Mouse (Mus musculus): ENCODE results near the gene Xab2.
"Not testable (repeated sequence)": the region's sequence is repeated elsewhere in the genome, so short reads cannot be mapped to it uniquely, and the experiment has no call there.

DNA sequence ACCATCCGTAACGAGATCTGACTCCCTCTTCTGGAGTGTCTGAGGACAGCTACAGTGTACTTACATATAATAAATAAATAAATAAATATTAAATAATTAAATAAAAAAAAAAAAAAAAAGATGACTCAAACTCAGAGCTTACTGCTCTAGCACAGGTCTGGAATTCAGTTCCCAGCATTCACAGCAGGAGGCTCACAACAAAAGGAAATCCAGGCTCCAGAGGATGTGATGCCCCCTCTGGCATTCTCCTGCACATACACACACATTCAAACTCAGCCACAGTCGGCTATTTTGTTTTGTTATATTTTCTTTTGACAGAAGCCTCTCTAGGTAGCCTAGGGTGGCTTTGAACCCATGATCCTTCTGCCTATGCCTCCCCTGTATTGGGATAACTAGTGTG, 39.2 kb downstream of the Xab2 start:
- not testable (repeated sequence) for TF ChIP-seq POLR2A (IDR thresholded peaks at IDR 0.05; ENCODE audit: borderline replicate concordance, insufficient read depth, low read length); CTCF (IDR thresholded peaks at IDR 0.05; ENCODE audit: borderline replicate concordance, insufficient read depth, low read depth, low read length)
